Mouse (Mus musculus): Measurements from ENCODE around the gene Trim27.

Gene Trim27

DNA sequence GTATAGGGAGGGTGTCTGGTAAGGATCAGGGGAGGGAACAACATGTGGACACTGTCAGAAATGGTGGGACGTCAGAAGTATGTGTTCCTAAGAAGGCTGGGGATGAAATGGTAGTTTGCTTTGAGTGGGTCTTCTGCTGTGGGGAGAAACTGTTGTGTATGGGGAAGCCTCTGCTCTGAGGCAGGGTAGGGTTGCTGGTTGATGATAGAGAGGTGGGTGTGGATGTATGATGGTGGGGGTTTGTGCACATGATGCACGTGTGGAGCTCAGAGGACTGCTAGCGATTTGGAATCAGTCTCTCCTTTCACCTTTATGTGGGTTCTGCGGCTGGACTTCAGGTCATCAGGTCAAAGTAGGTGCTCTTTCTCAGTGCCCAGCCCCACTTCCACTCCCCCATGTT, 6.3 kb downstream of the Trim27 start:
- ChIA-PET POLR2A (interaction anchor here in 3 of 4 experiments (0.6 to 13.4 kb wide), 7 partner anchors 9 to 140 kb away, joined by 3 to 154 read pairs (median 5); no protein-coding TSS in a partner anchor), CTCF (interaction anchor here in 3 of 4 experiments (0.6 to 0.9 kb wide), 6 partner anchors 19 to 835 kb away, joined by 3 to 5 read pairs (median 4); no protein-coding TSS in a partner anchor)

DNA sequence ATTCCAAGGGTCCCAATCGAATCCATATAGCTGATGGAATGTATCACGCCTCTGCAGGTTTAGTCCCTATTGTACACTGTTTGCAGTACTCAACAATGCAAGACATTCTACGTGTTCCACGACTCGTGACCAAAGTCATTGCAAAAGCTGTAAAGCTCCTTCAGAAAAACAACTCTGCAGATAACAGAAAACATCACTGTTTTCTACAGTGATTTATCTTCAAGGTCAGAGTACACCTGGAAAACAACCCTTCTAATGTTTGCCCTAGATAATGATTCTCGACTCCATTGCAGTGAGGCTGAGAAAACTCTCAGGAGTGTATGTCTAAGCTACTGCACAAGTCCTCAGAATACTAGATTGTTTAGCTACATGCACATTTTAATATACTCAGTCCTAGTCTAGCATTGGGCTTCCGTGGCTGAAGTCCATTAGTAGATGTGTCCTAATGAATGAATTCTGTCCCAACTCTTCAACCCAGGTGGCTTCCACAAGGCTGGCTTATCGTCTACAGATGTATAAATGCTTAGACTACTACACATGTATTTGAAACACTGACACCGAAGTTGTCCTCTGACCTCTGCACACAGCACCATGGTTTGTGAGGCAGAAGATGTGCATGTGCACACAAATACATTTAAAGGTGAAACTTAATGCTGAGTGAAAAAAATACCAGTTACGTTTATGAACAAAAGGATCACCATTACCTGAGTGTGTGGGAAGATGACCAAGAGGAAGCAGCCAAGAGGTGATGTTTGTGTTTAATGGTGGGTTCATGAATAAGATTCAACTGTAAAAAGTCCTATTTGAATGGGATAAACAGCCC, 16.4 kb downstream of the Trim27 start:
- ChIA-PET CTCF (no interaction called here), POLR2A (interaction anchor here in 3 of 4 experiments (0.7 to 10.0 kb wide), 8 partner anchors 12 to 132 kb away, joined by 3 to 154 read pairs (median 4); partner anchors contain the start of gene Trim27 (in 2 of the 3))

DNA sequence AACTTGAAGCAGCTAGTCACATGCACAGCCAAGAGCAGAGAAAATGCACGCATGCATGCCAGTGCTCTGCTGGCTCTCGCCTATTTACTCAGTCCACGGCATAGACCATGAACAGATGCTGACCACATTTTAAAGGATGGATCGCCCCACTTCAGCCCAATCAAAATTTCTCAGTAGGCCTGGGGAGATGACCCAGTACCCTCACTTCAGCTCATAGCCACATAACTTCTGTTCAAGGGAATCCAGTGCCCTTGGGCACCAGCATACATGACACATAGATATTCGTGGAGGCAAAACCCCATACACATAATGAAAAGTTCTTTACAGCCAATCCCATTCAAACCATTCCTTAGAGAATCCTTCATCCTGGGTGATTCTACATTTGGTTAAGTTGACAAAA, 18.5 kb downstream of the Trim27 start:
- CTCF ChIA-PET: no interaction called here
- POLR2A ChIA-PET: interaction anchor here in 3 of 4 experiments (0.6 to 10.0 kb wide), 12 partner anchors 8 to 556 kb away, joined by 3 to 154 read pairs (median 4); partner anchors contain the start of genes Trim27 (in 2 of the 3), Hist1h2ak (in 1 of the 3) and Hist1h2bn (in 1 of the 3)

DNA sequence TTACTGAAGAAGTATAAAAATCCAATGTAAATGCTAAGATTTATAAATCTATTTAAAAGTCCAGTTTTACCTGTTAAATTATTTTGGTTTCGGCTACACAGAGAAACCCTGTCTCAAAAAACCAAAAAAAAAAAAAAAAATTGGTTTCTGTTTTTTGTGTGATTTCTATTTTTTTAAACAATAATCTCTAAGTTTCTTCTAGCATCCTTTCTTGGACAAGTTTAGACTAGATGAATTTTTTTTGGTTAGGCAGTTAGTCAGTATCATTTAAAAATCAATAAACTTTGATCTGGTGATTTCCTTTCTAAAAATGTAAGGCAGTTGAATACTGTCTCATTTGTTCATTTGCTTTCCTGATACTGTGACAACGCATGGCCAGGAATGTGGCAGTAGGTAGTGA, 19.1 kb downstream of the Trim27 start:
- CTCF ChIA-PET: interaction anchor here in 1 of 4 experiments (0.6 kb wide), 1 partner anchor 17 kb away, joined by 3 read pairs; no protein-coding TSS in a partner anchor
- POLR2A ChIA-PET: interaction anchor here in 3 of 4 experiments (0.5 to 10.0 kb wide), 5 partner anchors 15 to 86 kb away, joined by 4 to 154 read pairs (median 6); partner anchors contain the start of gene Trim27 (in 2 of the 3)

DNA sequence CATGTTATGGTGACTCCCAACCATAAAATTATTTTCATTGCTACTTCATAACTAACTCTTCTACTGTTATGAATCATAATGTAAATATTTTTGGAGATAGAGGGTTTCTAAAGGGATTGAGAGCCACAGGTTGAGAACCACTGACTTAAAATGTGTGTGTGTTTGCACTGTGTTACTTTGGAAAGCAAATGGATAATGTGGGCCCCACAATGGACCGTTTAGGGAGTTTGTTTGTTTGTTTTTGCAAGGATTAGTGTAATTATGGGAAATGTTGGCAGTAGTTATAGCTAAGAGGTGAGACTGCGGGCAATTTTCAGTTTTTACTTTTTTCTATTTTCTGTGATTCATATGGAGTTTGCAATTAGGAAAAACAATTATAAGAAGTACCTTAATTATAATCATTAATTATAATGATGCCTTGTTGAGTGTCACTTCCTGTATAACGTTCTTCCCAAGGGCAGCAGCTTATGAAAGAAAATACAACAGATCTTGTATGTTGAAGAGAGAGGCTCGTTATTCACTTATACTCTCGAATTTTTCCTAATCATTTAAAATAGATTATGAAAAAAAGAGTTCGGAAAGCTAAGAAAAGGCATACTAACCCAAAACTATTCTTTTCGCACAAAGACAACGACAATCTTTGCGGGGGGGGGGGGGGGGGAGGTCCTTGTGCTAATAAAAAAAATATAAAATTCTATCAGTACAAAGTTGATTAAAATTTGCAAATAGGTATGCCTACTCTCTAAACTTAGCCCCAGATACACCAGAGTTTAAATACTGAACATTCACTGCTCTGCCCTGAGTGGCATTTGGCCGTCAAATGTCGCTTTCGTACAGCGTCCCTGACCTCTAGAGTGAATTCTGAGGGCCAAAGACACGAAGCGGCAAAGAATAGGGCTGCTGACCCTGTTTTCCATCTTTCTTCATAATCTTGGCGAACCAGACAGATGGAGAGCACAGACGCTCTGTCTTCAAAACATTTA, 20.1 kb downstream of the Trim27 start:
- ChIA-PET POLR2A (interaction anchor here (0.5 to 10.0 kb wide), 23 partner anchors 13 to 793 kb away, joined by 3 to 154 read pairs (median 4); partner anchors contain the start of gene Trim27 (in 2 of the 4)), CTCF (interaction anchor here (0.6 to 2.1 kb wide), 21 partner anchors 8 to 1023 kb away, joined by 3 to 11 read pairs (median 4); partner anchors contain the start of gene Trim27 (in 1 of the 4))

DNA sequence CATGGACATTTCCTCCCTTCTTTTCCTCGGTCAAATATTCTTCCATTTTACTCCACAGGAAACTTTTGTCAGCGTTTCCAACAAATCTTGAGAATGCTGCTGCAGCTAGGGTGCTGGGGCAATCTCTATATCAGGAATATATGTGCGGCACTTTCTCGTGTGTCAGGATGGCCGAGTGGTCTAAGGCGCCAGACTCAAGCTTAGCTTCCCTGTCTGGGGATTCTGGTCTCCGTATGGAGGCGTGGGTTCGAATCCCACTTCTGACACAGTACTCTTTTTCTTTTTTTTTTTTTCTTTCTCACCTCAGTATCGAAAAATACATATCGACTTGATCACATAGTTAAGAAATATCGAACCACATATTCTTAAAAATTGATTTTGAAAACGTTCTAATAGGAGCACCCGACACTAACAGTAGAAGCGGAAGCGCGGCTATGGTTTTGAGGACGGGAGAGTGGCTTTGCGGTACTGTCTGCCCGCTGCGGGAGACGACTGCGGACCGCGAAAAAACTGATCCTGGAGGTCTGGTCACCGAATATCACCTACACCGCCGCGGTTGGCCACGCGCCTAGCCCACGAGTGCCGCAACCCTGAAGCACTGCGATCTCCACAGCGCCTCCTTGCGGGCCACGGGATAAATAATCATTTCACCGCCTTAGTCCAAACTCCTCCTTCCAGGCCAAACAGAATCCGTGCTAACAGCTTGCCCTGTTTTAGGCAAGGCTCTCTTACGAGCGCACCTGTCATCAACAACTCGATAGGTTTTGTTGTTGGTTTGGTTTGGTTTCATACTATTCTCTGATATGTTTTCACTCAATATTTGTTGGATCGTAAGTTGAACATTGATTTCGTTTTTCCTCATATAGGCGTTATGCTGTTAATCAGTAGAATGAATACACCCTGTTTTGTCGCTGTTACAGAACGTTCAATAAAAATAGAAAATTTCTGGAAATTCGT, 21.1 kb downstream of the Trim27 start:
- POLR2A ChIA-PET: interaction anchor here (0.6 to 10.0 kb wide), 20 partner anchors 13 to 792 kb away, joined by 3 to 154 read pairs (median 4); partner anchors contain the start of gene Trim27 (in 2 of the 4)
- CTCF ChIA-PET: interaction anchor here (0.6 to 2.1 kb wide), 26 partner anchors 9 to 821 kb away, joined by 3 to 11 read pairs (median 4); partner anchors contain the start of gene Trim27 (in 1 of the 4)

DNA sequence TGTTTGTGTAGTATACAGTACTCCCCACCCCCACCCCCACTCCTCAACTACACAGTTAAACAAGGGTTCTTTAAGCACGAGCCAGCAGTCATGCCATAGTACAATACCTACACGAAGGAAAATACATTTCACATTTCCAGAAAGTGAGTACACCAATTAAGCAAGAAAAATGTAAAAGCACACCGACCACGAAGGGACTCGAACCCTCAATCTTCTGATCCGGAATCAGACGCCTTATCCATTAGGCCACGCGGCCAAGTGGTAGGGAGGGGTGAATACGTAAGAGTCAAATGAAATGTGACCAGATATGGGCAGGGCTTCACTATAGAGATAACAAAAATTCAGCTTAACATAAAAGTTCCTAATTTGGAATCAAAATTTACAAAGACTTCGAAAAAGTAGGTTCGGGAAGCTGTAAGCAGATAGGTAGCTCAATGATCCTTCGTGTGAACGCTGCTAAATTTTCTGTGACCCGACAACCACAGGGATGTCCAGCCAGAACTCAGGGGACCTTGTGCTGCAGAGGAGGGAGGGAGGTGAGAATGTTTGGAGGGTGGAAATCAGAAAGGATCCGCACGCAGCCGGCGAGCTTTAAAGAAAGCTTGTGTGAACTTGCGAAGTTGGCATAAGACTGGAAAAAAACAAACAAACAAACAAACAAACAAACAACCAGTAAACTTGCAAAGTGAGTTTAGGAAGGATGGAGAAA, 36.2 kb downstream of the Trim27 start:
- CTCF ChIA-PET: interaction anchor here in 2 of 4 experiments (0.9 to 1.0 kb wide), 2 partner anchors 15 kb away, joined by 3 to 6 read pairs; no protein-coding TSS in a partner anchor
- POLR2A ChIA-PET: interaction anchor here in 3 of 4 experiments (0.6 to 1.9 kb wide), 5 partner anchors 10 to 564 kb away, joined by 3 to 6 read pairs (median 3); no protein-coding TSS in a partner anchor

DNA sequence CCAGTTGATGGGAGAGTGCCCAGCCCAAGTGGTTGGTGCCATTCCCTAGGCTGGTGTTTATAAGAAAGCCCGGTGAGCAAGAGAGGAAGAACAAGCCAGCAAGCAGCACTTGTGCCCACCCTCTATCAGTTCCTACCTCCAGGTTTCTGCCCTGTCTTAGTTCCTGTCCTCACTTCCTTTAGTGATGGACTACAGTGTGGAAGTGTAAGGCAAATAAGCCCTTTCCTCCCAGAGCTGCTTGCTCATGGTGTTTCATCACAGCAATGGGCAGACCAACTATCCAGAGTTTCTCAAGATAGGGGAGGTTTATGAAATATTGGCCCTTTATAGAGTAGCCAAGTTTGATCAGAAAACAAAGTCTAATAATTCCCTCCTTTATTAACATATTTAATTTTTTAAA, 37.5 kb downstream of the Trim27 start:
- CTCF ChIA-PET: no interaction called here
- POLR2A ChIA-PET: interaction anchor here in 2 of 4 experiments (1.3 kb wide), 2 partner anchors 32 to 103 kb away, joined by 3 read pairs; no protein-coding TSS in a partner anchor

DNA sequence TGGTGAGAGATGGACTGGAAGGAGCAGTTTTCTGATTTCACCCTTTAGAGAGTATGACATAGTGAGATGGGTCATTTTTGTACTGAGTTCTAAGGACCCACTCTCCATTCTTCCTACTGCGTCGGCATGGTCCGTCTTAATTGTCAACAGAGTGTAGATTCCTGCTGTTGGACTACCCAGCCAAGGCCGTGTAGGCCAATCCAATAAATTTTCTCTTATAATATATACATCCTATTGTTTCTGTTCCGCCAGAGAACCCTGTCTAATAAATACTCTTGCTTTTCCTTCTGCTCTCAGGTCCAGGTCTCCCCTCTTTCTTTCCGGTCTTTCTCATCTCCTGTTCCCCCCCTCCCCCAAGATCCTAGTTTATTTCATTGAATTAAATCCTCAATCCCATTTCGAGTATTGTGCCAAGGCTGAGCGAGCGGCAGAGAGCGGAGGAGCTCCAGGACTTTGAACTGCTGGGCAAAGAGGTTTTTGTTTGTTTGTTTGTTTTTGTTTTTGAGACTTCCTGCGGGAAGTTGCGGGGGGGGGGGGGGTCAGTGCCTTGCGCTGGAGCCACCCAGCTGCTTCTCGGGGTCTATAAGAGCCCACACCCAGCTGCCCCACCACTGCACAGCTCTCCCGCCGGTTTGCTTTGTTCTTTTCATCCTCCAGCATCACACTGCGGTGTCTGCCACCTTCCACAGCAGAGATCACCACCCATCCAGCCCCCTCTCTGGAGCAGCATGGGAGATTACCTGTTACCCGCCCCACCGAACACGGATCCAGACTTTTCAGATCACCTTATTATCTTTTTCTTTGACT, 42.6 kb downstream of the Trim27 start:
- CTCF ChIA-PET: interaction anchor here in 2 of 4 experiments (0.6 to 1.3 kb wide), 2 partner anchors 21 to 43 kb away, joined by 3 to 7 read pairs; no protein-coding TSS in a partner anchor
- POLR2A ChIA-PET: interaction anchor here (0.6 to 4.3 kb wide), 25 partner anchors 11 to 530 kb away, joined by 3 to 21 read pairs (median 4); partner anchors contain the start of genes Hist1h2ai (in 2 of the 4), Trim27 (in 2 of the 4), Hist1h2bl (in 1 of the 4) and Hist1h3h (in 1 of the 4)

DNA sequence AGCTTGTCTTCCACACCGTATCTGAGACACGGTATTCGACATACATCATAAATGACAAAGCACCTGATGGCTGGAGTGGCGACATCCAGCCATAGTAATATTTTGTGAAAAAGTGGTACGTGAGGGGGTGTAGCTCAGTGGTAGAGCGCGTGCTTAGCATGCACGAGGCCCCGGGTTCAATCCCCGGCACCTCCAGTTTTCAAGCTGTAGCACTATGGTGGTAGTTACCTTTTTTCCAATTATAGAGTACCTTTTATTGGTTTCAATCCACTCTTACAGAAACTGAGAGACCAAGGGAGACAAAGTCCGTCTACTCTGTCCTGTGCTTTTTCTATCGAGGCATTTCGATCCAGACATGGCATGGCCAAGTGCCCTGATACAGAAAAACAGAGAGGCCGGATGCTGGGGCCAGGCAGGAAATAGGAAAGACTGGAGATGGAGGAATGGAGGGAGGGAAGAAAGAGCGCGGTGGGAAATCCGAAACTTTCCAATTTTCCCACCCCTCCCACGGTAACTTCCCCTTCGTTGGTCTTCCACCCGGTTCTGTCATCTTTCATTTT, 43.3 kb downstream of the Trim27 start:
- ChIA-PET CTCF (interaction anchor here (0.6 to 1.3 kb wide), 4 partner anchors 21 to 79 kb away, joined by 3 read pairs; no protein-coding TSS in a partner anchor), POLR2A (interaction anchor here (0.7 to 4.3 kb wide), 22 partner anchors 10 to 494 kb away, joined by 3 to 21 read pairs (median 4); partner anchors contain the start of genes Hist1h2ai (in 2 of the 4), Trim27 (in 2 of the 4), Hist1h2bl (in 1 of the 4) and Hist1h3h (in 1 of the 4))

DNA sequence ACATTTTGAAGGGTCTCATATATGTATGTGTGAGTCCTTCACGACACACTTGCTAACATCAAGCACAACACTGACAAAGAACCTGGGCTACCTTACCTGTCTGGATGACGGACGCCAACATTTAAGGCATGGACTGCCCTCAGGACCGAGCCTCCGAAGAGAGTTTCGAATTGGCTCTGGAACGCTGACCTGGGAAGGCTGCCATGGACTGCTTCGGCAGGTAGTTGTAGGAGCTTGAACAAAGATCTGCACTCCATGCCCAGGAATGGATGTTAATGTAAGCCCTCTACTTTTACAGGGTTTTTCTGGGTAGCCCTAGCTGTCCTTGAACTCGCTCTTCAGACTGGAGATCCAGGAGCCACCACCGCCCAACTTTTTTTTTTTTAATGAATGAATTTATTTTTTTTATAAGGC, 44.0 kb downstream of the Trim27 start:
- CTCF ChIA-PET: interaction anchor here in 2 of 4 experiments (0.9 to 1.1 kb wide), 2 partner anchors 22 to 23 kb away, joined by 3 read pairs; no protein-coding TSS in a partner anchor
- POLR2A ChIA-PET: interaction anchor here in 3 of 4 experiments (0.6 to 4.3 kb wide), 9 partner anchors 10 to 1039 kb away, joined by 3 to 21 read pairs (median 3); partner anchors contain the start of gene Trim27 (in 1 of the 3)

DNA sequence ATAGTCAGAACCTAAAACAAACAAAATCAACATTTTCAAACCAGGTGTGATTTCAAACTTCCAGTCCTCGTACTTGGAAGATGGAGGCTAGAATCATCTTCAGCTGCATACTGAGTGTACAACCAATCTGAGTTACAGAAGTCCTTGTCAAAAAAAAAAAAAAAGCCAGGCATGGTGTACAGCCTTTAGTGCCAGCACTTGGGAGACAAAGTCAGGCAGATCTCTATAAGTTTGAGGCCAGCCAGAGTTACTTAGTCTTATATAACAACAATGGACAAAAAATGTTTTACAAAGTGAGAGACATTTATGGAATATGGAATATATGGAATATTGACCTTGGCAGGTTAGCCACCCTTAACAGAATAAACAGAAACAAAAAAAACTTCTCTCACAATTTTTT, 45.1 kb downstream of the Trim27 start:
- POLR2A ChIA-PET: interaction anchor here in 3 of 4 experiments (0.7 to 4.4 kb wide), 14 partner anchors 9 to 563 kb away, joined by 3 to 21 read pairs (median 6); partner anchors contain the start of genes Hist1h1b (in 1 of the 3), Hist1h2an (in 1 of the 3), Hist1h2bp (in 1 of the 3) and Trim27 (in 1 of the 3)
- CTCF ChIA-PET: interaction anchor here in 2 of 4 experiments (0.5 to 1.0 kb wide), 3 partner anchors 9 to 57 kb away, joined by 3 to 4 read pairs (median 4); no protein-coding TSS in a partner anchor

DNA sequence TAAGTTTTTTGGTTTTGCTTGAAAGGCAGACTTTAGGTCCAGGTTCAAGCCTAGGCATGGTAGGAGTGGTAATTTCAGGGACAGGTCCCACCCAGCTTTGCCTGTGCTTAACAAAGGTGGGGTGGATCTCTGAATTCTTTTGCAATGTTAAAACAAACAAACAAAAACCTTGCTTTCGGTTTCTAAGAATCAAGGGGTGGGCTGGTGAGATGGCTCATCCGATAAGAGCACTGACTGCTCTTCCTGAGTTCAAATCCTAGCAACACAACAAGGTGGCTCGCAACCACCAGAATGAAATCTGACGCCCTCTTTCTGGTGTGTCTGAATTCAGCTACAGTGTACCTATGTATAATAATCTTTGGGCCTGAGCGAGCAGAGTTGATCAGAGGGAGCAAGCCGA, 46.0 kb downstream of the Trim27 start:
- ChIA-PET CTCF (interaction anchor here in 3 of 4 experiments (0.6 to 1.3 kb wide), 4 partner anchors 9 to 66 kb away, joined by 3 to 4 read pairs (median 4); no protein-coding TSS in a partner anchor), POLR2A (interaction anchor here in 3 of 4 experiments (0.5 to 4.4 kb wide), 24 partner anchors 8 to 842 kb away, joined by 3 to 20 read pairs (median 4); partner anchors contain the start of genes Hist1h1b (in 1 of the 3), Hist1h2an (in 1 of the 3), Hist1h2bp (in 1 of the 3) and Trim27 (in 1 of the 3))

DNA sequence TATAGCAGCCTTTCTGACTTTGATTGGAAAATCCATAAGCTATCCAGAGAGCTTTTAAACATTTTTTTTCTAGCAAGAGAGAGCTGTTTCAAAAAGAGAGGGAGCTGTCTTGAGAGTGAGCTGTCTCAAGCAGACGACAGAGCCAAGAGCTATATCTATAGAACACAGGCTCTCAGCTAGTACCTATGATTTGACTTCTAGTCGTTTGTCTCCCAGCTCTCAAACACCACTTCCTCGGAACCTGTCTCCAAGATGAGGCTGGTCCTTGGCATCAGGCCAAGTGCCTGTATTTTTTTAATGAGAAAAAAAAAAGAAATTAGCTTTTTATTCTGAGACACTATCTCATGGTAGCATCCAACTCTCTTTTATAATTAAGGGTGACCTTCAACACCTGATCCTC, 46.8 kb downstream of the Trim27 start:
- CTCF ChIA-PET: interaction anchor here in 1 of 4 experiments (1.3 kb wide), 1 partner anchor 26 kb away, joined by 4 read pairs; no protein-coding TSS in a partner anchor
- POLR2A ChIA-PET: interaction anchor here in 2 of 4 experiments (0.5 to 4.4 kb wide), 21 partner anchors 8 to 561 kb away, joined by 3 to 20 read pairs (median 4); partner anchors contain the start of genes Hist1h2an (in 1 of the 2), Hist1h2bp (in 1 of the 2) and Trim27 (in 1 of the 2)
